Mouse (Mus musculus): Measurements from ENCODE around the gene Efcab14.

- TF ChIP-seq CTCF (IDR thresholded peaks at IDR 0.05; ENCODE audit: extremely low read depth, insufficient read depth, low read length): no peak
- no peak for TF ChIP-seq POLR2A (IDR thresholded peaks at IDR 0.05; ENCODE audit: extremely low read depth, insufficient read depth, low read length)
Observed at GRCm38 (mm10) chr4:115820199-115820598, 82.7 kb downstream of the Efcab14 start.

Measured in cortical plate, adult 2 months (tissue).